Mouse (Mus musculus): ENCODE data around the gene Kif18b.

Kif18b gene

DNA sequence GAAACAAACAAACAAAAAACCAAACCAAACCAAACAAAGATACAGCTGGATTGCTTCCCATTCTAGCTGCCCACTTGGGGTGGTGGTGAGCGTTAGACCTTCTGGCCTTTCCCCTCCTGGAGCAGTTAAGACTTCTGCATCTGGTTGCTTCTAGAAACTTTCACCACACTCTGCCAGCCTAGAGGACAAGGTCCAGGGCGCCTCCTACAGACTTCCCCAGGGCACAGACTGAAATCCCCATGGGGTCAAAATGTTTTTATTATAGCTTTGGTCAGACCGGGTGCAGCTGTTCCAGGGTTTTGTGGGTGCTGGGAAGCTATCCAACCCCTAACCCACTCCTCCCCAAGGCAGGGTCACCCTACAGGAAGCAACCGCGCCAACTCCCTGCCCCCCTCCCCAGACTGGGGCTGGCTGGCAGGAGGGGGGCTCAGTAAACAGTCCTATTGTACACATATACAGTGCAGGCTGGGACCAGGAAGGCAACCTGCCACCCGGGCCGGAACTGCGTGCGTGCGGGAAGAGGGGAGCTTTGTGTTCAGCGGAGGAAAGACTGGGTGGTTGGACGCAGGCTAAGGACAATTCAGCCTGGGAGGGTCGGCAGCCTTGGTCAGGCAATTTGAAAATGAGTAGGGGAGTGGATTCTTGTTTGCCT lies 14.2 kb upstream of the Kif18b start:
- no peak for DNase-seq (ENCODE audit: low read depth, low spot score)

DNA sequence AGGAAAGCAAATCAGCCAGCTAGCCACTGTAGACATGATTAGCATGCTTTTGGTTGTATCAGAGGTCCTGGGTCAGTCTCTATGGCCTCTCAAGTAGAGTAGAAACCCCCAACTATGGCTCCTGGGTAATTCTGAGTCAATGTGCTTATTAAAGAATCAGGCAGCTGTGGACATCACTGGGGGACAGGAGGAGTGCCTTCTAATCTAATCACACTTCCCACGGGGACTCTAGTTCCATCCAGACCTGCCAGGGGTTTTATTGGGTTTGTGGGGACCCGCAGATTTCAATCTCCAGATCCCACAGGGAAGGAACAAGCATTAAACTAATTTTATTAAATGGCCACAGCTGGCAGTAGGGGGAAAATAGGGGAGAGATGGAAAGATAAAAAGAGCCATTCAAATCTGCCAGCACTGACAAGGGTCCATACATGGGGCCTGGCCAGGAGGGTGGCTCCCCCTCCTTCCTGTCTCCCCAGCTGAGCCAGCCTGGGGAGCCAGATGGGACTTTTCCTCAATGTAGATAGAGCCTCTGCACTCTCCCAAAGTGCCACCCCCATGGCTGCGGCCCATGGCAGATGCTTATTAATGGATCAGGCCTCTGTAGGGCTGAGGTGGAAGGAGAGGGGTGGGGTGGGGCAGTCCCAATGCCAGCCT lies 12.7 kb upstream of the Kif18b start:
- no peak for DNase-seq (ENCODE audit: low read depth, low spot score)

DNA sequence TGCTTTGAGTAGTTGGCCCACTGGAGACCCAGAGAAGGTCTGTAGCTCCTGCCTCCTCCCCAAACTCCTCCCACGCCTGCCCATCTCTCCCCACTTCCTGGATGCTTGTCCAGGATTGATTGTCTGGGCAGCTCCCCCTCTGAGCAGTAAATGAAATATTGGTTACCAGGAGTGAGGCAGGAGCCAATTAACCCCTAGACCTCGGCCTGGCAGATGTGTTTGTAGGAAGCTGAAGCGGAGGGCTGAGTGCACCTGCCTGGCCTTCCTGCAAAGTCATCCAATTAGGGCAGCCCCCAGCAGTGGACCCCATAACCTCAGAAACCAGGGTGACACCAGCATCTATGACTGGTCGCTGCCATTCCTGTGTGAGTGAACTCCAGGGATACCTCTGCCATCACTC lies 11.3 kb upstream of the Kif18b start:
- DNase-seq (ENCODE audit: low read depth, low spot score), result no peak

DNA sequence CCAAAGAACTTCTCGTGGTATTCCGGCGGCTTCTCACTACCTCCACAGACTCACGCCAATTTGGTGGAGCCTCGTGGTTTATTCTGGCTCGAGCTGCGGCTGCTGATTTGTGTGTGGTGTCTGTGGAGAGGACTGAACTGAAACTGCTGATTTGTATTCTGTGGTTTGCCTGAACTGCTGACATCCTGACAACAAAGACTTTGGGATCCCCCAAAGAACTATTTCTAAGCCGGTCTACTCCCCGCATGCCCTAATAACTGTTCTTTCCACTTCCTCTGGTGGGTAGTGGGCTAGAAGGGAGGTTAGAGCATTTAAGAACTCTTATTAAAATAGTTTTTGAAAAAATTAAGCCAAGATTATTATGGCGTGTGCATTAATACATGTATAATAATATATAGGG lies 5.7 kb upstream of the Kif18b start:
- DNase-seq (ENCODE audit: low read depth, low spot score), result no peak

DNA sequence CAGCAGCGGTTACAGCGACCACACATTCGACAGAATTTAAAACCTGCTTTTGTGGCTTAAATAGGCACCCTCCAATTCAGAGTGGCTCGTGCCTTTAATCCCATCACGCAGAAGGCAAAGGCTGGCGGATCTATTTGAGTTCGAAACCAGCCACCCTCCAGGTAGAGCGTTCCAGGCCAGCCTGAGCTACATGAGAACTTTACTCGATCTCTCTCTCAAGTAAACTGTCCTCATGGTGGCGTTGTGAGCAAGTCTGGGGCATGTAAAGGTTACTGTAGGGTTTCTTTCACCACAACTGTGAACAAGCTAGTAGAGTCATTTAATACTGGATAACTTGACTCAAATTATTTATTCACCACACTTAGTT lies 410 bp upstream of the Kif18b start:
- DNase-seq (ENCODE audit: low read depth, low spot score), result no peak

DNA sequence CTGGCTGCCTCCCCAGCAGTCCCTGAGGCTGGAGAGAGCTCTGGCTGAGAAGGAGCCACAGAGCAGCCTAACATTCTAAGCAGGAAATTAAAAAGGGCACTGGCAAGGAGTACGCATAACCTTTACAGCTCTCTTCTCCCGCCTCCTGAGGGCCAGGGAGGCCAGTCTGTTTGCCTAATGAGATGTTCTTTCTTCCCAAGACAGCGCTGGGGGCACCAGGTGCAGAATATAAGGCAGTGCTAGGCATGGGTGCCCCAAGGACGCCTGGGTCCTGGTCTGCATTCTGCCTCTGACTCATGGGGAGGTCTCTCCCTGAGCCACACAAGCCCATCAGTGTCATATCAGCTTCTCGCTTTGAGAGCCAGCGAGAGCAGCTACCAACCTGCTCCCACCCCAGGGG lies 3.4 kb downstream of the Kif18b start:
- no peak for DNase-seq (ENCODE audit: low read depth, low spot score)

DNA sequence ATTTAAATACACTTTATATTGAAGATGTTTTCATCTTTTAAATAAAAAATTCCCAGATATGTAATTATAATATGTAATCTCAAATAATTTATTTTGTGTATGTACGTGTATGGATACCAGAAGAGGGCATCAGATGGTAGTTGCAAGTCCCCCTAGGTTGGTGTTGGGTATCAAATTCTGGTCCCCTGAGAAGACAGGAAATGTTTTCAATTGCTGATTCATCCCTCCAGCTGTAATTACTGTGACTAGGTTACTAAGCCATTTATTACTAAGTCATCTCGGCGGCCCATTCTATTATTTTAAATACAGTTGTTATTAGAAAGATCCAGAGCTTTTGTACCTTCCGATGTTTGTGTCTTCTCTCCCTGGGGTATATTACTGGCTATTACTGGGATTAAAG lies 6.8 kb downstream of the Kif18b start:
- no peak for DNase-seq (ENCODE audit: low read depth, low spot score)

DNA sequence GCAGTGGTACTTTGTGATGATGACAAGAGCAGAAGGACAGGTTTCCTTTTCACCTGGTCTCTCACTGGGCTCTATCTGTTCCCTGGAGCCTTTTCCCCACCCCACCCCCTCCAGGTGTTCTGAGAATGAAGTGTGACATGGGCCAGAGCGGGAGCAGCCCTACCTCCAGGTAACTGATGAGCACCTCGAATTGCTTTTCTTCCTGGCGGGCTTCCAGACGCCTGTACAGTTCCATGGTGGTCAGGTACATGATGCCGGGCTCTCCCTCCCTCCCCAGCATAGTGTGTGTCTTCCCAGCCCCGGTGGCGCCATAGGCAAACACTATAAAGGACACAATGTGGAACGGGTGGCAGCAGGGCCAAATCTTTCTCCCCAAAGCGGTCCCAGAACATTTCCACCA lies 9.5 kb downstream of the Kif18b start:
- no peak for DNase-seq (ENCODE audit: low read depth, low spot score)

DNA sequence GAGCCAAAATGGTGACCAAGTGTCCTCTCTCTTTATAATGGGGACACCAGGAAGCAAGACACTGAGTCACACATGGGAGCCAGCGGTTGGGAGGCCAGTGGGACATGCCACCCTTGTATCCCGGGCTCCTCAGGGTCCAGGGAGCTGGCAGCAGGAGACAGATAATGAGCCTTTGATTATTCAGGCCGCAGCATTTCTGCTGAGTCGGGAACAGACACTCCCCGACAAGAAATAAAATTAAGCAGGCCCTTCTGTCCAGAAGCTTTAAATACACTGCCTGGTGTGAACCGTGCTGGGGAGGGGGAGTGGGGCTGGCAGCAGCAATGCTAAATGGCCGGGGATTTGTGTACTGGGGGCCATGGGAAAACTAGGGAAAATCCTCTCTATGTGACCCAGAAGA lies 13.5 kb downstream of the Kif18b start:
- DNase-seq (ENCODE audit: low read depth, low spot score), result no peak

DNA sequence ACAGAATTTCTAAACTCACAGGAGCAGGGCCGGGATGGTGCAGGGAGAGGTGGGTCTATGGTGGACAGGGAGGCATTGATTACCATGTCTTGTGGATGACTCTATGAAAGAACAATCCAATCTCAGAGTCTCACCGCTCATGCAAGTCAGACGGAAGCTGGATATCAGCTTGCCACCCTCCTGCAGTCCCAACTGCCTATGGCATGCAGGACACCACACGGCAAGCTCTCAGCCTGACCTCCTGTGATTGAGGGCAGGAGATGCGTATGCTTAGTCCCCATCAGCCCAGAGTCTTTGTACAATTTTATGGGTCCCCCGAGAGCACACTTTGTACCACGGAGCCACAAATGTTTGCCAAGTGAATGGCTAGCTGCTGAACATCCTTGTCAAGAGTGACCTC lies 21.3 kb downstream of the Kif18b start:
- no peak for DNase-seq (ENCODE audit: low read depth, low spot score)

DNA sequence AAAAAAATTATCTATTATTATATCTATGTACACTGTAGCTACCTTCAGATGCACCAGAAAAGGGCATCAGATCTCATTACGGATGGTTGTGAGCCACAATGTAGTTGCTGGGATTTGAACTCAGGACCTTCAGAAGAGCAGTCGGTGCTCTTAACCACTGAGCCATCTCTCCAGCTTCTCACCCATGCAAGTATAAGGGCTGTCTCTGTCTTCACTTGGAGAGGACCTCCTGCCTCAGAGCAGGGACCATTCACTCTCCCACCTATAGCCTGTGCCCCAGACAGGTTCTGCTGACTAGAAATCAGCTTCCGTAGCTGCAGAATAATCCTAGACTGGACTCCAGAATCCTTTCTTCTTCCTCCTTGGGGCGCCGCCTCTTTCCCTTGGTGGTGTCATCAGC lies 22.8 kb downstream of the Kif18b start:
- no peak for DNase-seq (ENCODE audit: low read depth, low spot score)

DNA sequence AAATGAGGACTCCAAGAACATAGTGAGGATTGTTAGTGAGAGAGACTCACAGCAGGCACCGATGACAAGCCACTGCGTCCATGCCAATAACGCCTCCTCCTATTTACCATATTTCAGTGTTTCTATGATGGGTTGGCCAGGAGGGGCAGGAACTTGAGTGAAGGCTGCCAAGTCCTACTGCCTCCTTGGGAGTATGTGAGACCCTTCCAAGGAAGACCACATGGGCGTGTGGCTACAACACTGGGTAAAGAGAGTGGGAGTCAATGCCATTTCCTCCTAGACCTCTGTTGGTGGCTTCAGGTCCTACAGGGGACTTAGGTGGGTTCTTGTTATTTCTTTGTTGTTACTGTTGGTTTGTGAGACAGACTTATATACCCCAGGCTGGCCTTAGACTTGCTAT lies 23.7 kb downstream of the Kif18b start:
- no peak for DNase-seq (ENCODE audit: low read depth, low spot score)

DNA sequence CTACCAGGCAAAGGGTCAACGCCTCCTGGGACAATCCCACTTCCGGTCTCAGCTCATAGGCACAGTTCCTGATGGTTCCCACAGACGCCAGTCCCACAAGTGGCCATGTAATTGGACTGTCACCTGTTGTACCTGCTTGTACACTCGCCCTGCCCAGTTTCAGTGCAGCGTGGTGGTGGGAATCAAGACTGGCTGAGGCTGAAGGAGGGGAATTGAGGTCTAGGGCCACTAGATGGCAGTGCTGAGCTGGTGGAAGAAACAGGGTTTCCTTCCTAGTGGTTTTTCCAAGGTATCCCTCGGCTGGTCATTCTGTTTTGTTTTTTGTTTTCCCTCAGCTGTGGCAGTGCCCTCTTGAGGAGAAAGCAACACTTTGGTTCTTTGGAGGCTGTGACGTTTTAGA lies 24.2 kb downstream of the Kif18b start, which contains the start of gene Gfap:
Gfap (minus strand) TSS at position 150 of the 400 bp plus-strand sequence.
- peak; percentile 90 for DNase-seq (ENCODE audit: low read depth, low spot score)

DNA sequence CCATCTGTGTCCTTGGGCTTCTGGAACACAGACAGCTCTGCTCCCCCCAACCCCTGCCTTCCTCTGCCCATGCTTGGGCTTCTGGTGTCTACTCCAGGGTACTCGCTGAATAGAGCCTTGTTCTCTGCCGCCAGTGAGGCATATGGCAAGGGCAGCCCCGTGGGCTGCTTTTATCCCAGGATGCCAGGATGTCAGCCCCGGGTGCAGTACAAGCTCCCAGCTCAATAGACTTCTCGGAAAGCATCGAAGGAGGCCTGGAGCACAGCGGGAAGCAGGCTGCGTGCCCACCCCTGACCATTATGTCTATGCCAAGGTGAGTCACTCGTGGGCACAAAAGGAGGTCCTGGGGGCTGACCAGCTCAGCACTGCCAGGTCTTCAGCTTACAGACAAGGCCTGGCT lies 26.5 kb downstream of the Kif18b start:
- no peak for DNase-seq (ENCODE audit: low read depth, low spot score)

DNA sequence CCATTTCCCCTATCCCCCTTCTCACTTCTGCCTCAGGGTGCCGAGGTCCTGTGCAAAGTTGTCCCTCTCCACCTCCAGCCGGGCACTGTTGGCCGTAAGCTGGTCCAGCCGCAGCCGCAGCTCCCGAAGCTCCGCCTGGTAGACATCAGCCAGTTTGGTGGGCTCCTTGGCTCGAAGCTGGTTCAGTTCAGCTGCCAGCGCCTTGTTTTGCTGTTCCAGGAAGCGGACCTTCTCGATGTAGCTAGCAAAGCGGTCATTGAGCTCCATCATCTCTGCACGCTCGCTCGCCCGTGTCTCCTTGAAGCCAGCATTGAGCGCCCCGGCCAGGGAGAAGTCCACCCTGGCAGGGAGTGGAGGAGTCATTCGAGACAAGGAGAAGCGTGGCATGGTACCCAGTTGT lies 28.3 kb downstream of the Kif18b start:
- DNase-seq (ENCODE audit: low read depth, low spot score), result no peak

DNA sequence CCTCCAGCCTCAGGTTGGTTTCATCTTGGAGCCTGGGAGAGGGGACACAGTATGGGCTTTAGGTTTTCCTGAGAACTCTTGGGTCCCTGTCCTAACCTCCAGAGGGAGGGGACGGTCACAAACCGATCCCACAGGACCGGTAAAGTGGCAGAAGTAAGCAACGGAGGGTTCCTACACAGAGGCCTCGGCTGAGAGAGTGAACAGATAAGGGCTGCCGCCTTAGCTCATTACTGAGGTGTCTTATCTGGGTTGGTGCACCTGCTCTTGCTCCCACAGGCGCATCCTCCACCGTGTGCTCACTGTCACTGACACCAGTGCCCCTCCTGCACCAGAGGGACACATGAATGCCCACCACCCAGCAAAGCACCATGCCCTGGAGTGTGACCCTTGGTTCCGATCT lies 29.1 kb downstream of the Kif18b start:
- DNase-seq (ENCODE audit: low read depth, low spot score), result no peak

DNA sequence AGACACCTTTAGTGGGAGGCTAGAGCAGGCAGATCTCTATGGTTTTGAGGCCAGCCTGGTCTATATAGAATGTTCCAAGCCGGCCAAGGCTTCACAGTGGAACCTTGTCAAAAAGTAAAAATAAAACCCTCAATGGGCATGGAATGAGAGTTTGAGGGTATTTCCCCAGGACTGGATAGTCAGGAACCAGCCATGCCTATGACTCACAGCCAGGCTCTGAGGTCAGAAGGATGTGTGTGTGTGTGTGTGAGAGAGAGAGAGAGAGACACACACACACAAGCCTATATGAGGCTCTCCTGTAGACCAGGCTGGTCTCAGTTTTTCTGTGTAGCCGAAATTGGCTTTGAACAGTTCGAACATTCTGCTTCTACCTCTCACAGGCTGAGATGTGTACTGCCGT lies 30.2 kb downstream of the Kif18b start:
- DNase-seq (ENCODE audit: low read depth, low spot score), result no peak

DNA sequence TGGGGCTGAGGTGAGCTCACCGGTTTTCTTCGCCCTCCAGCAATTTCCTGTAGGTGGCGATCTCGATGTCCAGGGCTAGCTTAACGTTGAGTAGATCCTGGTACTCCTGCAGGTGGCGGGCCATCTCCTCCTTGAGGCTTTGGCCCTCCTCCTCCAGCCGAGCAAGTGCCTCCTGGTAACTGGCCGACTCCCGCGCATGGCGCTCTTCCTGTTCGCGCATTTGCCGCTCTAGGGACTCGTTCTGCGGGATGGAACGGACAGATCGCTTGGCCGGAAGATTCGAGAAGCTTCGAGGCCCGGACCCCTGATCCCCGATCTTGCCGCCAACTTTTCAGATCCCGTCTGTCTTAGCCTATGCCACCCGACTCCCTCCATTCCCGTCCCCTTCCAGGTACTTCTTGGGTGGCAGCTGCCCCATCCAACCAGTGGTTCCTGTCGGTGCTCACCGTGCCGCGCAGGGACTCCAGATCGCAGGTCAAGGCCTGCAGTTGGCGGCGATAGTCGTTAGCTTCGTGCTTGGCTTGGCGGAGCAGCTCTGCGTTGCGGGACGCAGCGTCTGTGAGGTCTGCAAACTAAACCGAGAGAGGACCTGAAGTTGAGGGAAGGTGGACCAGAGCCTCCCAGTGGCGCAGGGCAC lies 31.8 kb downstream of the Kif18b start:
- peak; percentile 83 for DNase-seq (ENCODE audit: low read depth, low spot score)

DNA sequence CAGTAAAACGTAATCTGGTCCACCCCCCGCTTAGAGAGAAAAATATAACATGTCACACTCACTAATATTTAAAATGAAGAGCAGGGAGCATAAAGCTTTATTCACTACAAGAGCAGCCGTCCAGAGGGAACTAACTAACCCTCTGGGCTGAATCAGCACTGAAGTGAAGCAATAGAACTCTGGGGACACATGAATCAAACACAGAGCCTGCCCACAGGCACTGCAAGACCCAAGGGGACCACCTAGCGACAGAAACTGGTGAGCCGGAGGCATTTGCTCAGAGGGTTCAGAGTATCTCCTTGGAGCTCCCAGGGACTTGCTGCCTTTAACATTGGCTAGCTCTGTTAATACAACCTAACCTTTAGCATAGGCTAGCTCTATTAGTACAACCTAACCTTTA lies 34.8 kb downstream of the Kif18b start:
- no peak for DNase-seq (ENCODE audit: low read depth, low spot score)

DNA sequence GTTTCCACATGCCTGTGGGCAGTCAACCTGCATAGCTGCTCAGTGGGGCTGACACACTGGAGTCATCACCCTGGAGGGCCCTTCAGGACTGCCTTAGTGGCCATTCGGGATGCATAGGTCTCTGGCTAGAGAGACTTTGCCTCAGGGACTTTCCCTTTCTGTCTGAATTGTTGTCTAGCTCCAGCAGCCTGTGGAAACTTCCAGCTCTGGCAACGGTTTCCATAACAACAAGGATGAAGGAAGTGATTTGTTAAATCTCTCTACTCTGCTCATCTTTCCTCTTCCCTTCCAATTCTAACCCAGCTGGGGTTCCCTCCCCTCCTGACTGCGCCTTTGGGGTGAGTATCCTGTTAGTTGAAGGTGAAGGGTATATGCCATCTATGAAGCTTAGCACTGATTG lies 36.8 kb downstream of the Kif18b start:
- no peak for DNase-seq (ENCODE audit: low read depth, low spot score)

DNA sequence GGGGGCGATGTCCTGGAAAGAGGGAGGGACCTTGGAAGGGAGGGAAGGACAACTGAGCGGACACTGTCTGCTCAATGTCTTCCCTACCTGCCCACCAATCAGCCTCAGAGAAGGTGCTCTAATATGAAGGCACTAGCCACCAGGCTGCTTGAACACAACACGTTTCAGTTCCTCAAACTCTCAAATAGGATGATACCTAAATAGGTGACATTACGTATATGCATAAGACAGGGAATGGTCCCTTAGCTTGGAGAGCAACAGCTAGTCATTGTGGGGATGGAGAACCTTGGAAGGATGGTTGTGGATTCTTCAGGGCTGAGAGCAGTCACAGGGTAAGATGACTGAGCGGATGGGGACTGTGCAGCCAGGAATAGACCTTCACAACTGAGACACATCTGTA lies 37.5 kb downstream of the Kif18b start:
- no peak for DNase-seq (ENCODE audit: low read depth, low spot score)

DNA sequence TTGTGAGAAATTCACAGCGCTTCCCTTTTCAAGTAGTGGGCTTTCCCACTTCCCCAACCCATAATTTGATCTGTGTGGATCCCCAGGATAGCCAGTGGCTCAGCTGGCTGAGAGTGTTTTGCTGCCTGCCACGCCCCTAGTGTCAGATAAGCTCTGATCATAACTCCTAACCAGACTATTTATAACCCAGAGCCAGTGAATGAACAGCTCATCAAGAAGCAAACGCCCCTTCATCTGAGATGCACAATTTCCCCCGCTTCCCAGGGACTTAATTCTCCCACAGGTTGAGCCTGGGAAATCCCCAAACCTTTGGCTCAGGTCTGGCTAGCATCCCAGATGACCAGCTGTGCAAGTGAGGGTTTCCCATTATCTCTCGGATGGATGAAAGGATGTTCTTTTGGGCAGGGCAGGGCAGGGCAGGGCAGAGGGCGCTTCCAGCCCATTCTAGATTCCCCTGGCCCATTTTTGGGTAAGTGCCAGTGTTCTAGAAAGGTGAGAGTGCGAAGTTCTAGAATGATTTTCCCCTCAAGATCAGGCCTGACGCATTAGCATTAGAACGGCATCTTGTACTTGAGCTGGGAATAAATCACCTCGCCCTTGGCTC lies 40.2 kb downstream of the Kif18b start, which contains the start of gene Fam187a:
Fam187a (plus strand) TSS at position 554 of the 604 bp plus-strand sequence.
- DNase-seq (ENCODE audit: low read depth, low spot score), result no peak

Data from forelimb bud, embryonic 11.5 days (tissue).